Mouse (Mus musculus): ENCODE data around the gene Plekhb2.

DNA sequence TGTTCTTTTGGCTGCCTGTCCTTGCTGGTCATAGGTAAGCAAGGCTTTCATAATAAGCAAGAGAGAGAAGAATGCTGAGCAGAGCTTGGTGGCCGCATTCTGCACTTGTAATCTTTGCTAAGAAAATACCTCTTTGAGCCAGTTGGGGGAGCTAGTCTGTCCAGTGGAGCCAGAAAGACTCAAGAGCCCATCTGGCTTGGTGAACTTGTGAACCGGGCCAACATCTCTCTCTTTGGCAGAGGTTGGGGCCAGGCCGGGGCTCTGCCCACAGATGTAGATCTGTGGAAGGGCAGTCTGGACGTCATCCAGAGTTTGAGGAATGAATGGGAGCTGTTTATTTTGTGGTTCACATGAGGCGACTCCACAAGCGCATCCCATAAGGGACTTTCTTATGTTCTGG, 44.1 kb downstream of the Plekhb2 start:
- peak; percentile 45; the same call in 1 of the 2 replicates for TF ChIP-seq CTCF (IDR thresholded peaks at IDR 0.05; ENCODE audit: borderline replicate concordance, insufficient read depth, low read depth, low read length)
- TF ChIP-seq POLR2A (IDR thresholded peaks at IDR 0.05; ENCODE audit: borderline replicate concordance, insufficient read depth, low read length), result no peak
